Mouse (Mus musculus) T-helper 1 cell (primary cell): ENCODE measurements around the gene Emg1.

Experiments used
- in situ Hi-C: fragments of 300-600 bp; cut with MboI, MseI; formaldehyde crosslinking; loops from one replicate; pipeline ENCODE4 v1.15.1; 2025; ENCODE audit warnings: high pct_unique_total_duplicates

Emg1 gene

DNA sequence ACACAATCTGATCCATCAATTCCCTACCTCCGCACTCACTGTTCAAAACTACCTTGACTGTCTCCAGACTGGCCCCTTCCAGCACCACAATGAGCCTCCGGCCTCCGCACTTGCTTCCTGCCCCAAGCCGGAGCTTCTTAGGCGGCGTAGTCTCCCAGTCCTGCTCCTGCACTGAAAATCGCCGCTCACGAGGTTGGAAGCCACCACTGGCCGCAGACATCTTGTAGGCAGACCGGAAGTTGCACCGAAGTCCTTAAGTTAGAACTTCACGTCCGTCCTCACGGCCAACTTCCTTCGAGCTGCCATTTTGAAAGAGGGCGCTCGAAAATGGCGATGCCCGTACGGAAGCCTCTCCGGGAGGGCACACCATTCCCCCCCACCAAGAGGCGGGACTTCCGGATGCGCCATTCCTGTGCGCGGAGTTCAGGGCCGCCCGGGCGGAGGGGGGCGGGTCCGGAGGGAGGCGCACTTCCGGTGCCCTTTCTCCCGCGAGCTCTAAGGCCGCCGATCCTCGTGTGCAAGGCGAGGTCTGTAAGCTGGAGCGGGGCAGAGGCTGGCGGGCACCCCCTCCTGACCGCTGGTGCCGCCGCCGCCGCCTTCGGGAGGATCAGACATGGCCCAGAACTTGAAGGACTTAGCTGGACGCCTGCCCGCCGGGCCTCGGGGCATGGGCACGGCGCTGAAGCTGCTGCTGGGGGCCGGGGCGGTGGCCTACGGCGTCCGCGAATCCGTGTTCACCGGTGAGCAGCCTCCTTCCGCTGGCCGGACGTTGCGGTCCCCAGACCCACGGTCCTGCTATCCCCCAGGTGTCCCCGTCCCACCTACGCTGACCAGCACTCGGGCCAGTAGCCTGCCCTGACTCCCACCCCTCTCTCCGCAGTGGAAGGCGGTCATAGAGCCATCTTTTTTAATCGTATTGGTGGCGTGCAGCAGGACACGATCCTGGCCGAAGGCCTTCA lies at the start of gene Emg1, which contains the start of gene Phb2:
Emg1 (minus strand) TSS at position 355 of the 959 bp plus-strand sequence.
Phb2 (plus strand) TSS at position 513 of the 959 bp plus-strand sequence.
- in situ Hi-C loops, result loop anchor here (25.0 kb wide), 1 partner anchor 1900 kb away; the partner anchor contains the start of genes Foxj2 and Slc2a3

DNA sequence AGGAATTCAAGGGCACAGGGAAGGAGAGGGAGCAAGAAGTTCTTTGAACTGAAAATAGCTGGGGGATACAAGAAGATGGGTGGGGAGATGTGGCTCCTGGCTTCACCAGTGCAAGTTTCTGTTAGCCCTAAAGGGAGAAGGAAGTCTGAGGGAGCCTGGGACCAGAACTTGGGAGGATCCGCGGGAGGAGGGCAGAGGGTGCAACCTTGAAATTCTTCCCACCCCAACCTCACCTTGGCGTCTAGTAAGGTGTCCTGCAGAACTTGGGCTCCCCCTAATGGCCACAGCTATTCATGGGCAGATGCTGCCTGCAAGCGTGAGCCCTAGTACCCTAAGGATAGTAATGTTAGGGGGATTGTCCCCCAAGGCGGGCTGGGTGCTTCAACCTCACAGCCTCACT lies 47.3 kb upstream of the Emg1 start:
- in situ Hi-C loops, result no loop called here

DNA sequence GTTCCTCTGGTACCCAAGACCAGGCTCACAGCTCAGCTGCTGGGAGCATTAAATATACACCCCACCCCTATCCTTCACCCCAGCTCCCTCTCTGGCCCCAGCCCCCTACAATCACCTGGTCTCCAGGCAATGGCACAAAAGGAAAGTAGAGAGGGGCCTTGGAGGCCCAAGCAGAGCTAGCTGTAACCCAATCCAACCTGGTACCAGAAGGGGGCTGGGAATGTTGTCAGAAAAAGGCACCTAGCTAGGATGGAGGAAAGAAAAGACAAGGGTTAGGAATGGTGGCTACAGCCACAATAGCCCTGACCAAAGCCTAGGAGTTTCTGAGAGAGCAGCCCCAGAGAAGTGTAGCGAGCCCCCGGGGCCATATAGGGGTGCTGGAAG lies 46.9 kb upstream of the Emg1 start:
- in situ Hi-C loops, result no loop called here

DNA sequence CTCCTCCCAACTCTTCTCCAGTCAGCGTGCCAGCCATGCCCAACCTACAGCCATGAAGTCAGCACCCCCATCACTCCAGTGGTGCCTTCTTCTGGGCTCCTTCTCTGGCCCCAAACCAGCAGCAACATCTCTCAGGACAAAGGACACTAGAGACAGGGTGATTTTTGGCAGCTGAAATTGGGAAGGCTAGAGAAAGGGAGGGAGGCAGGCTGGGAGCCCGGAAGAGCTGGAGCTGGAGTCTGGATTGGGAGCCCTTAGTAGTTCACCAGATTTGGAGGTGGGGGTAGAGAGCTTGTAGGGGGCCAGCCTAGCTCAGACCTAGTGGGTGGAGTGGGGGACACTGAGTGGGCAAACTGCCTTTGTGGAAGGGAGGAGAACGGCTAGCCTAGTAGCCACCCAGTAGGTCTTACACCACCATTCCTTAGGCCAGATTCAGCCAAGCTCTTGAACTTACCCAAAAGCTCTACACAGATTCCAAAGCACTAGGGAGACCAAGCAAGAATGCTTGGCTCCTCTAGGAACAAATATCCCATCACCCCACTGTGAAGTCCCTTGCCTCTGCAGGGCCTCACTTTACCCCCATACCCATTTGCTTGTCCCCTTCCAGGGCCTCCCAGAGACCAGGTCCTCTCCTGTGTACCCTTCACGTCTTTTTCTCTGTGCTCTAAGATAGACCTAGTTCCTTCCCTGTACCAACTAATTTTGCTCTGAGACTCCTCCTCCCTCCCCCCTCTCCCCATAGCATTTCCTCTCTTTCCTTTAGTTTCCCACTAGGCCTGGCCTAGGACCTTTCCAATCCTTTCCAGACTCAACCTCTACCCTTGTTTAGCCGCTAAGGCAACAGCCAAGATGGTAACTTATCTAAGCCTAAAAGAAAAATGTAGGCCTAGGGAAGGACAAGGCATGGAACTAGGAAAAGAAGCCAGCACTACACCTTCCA lies 46.2 kb upstream of the Emg1 start:
- in situ Hi-C loops, result no loop called here

DNA sequence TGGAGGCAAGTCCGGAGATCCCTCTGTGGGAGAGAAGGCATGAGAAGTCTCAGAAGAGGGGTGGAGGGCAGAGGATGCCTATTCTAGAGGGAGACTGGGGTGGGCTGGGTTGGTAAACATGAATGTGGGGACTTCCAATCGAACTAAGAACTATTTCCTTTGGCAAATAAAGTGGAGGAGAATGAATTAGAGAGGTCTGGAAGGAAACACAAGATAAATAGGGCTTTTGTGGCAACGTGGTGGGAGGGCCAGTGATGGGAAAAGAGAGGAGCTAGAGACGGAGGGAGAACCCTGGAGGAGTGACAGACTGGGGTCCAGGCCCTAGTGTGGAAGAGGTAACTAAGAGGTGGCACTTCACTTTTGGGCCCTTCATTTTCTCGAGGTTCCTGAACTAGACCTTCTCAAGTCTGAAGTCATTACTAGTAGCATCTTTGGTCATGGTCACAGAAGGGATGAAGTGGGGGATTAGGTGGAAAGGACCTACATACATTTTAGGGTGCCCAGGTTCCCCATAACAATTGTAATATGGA lies 45.4 kb upstream of the Emg1 start:
- in situ Hi-C loops, result no loop called here

GRCm38 (mm10) chr6:124756652-124757350 lies 44.8 kb upstream of the Emg1 start:
- in situ Hi-C loops, result no loop called here

- in situ Hi-C loops, result no loop called here
Measured at GRCm38 (mm10) chr6:124755831-124756595, 44.0 kb upstream of the Emg1 start, which contains the start of the genes Gm45234 and Atn1. TSS of gene Gm45234 (minus strand) at chr6:124756021. TSS of gene Atn1 (minus strand) at chr6:124756524.

DNA sequence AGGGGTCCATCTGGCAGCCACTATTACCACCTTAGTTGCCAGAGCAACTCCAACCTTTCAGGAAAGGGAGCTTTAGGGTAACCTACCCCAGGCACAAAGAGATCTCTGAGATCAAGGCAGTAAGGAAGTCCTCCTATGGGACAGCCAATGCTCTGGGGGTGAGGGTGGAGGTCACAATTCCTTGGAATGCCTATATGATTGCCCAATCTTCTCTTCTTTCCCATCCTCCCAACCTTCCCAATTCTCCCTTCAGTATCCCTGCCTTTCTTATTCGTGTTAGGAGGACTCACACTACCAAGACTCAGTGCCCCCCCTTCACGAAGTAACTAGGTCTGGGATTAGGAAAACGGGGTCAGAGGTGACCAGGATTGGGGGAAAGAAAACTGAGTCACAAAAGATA lies 43.3 kb upstream of the Emg1 start:
- in situ Hi-C loops, result no loop called here

DNA sequence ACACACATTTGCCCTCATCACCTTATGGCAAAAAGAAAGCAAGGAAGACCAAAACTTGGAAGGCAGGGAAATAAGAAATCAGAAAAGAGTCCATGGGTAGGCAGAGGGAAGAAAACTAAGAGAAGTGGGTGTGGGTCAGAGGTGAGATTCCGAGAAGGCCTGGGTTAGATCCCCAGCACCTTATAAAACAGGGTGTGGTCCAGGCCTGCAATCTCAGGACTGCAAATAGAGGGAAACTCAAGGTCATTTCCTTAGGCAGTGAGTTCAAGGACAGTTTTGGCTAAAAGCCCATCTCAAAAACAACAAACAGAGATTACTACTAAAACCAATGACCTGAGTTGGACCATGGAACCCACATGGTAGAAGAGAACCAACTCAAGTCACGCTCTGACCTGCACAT lies 41.9 kb upstream of the Emg1 start:
- in situ Hi-C loops, result no loop called here

GRCm38 (mm10) chr6:124750405-124750804 lies 38.4 kb upstream of the Emg1 start:
- in situ Hi-C loops, result no loop called here

DNA sequence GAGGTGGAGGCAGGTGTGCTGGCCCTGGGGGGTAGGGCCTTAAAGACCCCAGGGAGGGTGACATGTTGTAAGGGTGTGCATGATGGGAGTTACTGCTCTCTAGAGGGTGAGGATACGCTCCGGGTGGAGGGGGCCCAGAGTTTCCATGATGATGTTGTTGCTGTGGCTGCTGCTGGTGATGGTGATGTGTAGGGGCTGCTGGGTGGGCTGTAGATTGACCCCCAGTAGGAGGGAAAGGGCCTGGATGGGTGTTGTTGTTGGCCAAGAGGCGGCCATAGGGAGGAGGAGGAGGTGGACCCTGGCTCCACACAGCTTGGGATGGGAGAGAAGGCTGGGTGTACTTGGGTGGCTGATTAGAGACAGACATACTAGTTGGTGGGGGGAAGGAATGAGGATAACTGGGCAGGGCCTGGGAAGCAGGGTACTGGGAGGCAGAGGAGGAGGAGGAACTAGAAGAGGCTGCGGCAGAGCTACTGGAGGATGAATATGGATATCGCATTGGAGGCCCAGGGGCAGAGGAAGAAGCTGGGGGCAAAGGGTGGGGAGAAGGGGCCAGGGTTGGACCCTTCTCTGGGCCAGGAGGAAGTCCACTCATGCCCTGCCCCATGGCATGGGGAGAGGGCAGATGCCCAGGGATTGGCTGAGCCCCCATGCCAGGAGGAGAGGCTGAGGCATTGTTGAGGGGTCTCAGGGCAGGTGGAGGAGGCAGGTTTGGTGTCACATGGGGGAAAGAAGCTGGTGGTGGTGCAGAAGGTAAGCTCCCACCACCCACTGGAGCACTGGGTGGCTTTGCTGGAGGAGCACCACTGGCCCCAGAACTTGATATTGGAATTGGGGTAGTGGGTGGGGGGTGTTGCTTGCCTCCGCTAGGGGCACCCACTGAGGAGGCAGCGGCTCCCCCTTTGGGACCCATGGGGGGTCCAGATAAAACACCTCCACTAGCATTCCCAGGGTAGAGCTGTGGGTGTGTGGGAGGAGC lies 35.0 kb upstream of the Emg1 start:
- in situ Hi-C loops, result no loop called here

DNA sequence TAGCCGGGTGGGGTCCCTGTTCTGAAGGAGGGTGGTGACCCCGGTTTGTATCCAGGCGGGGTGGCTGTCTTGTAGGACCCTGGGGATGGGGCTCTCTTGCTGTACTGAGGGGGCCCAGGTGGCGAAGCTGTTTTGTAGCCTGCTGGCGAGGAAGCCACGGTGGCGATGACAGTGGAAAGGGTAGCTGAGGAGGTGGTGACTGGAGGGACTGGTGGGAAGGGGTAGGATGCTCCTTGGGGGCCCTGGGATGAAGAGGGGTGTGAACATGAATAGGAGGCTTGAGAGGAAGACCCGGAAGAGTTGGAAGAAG lies 34.3 kb upstream of the Emg1 start:
- in situ Hi-C loops, result no loop called here

GRCm38 (mm10) chr6:124745490-124746295 lies 33.7 kb upstream of the Emg1 start:
- in situ Hi-C loops, result no loop called here

DNA sequence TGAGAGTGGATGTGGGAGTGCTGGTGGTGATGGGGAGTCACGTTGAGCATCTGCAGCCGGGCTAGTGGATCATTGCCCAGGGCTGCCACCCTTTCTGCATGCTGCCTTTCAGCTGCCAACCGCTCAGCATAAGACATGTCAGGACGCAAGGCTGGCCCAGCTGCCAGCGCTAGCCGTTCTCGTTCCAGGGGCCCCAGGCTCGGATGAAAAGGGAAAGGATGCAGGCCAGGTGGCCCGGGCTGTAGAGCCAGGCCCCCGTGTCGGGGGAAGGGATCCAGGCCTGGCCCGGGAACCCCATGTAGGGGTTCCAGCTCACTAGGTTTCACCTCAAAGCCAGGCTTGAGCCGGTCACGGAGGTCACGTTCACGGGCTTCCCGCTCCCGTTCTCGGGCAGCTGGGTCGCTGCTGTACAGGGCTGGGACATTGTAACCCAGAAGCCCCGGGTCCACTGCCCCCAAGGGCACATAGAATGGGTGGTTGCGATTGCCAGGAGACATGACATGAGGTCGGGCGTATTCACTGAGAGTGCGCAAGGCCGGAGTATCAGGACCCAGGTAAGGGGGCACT lies 32.9 kb upstream of the Emg1 start:
- in situ Hi-C loops, result no loop called here

DNA sequence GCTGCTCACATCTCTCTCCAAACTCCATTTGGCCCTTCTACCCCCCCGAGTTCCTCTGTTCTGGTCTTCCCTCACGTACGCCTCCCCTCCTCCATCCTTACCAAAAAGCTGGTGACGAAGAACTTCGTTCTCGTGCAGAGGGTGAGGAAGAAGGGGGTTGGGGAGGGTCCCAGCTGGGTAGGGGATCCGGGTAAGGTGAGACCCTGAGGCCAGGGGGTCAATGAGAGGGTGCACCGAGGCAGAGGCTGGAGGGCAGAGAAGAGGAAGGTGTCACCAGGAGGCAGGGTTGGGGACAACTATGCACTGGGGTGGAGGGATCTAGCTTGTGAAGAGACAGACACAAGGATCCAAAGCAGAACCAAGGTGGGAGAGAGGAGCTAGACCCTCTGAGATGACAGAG lies 31.7 kb upstream of the Emg1 start:
- in situ Hi-C loops, result no loop called here

DNA sequence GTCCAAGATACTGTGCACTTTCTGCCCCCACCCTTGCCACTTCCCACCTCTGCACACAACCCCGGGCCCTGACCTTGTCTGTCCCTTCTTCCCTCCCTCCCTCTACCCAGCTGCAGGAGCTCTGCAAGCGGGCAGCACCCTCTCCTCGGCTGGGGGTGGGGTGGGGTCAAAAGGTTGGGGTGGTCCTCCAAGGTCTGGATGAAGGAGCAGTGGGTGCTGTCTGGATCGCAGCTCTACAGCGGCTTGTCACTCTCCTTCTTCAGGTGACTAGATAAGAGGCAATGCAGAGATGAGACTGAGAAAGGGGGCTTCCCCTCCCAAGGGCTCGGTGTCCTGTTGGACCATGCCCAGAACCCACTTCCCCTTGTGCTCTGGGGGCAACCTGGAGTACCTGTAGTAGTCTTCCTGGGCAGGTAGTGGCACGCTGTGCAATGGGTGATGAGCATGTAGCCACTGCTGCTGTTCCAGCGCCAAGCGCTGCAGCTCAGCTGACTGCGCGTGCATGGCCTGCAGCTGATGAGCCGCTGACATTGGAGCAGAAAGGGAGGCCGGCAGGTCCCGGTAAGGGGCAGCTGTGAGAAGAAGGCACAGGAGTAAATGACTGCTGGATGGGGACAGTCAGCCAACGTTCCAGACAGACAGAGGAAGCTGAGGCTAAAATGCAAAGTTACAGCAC lies 31.0 kb upstream of the Emg1 start:
- in situ Hi-C loops, result no loop called here

GRCm38 (mm10) chr6:124741842-124742241 lies 29.9 kb upstream of the Emg1 start:
- in situ Hi-C loops, result no loop called here
